Mouse (Mus musculus) layer of hippocampus, adult 9-10 months (tissue): ENCODE results near the gene Tbxa2r.

Experiments used
- DNase-seq: peaks from one replicate; pipeline ENCODE4 v3.0.0; 2022; ENCODE audit warnings: low spot score

The Tbxa2r gene

DNA sequence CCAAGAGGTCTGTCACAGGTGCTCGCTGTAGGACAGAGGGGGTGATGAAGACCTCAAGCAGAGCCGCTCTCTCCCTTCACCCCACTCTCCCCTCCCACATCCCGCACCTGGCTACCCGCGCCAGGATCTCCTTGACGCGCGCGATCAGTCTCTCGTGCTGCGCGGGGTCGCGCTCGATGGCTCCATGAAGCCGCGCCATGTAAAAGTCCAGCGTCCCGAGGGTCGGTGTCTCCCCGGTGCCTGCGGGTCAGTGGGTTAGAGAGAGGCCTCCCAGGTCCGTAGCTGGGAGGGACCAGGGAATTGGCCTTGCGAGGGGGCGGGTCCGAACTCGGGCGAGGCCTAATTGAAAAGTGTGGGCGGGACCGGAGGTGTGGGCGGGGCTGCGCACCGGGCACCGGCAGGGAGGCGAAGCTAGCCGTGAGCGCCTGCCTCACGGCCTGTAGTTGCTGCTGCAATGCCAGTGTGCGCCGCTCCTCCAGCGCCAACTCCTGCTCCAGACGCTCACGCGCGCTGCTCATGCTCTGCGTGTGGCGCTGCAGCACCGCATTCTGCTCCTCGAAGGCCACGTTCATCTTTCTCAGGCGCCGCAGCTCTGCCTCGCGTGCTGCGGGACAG is 18.0 kb downstream of the Tbxa2r start:
- DNase-seq = no peak

DNA sequence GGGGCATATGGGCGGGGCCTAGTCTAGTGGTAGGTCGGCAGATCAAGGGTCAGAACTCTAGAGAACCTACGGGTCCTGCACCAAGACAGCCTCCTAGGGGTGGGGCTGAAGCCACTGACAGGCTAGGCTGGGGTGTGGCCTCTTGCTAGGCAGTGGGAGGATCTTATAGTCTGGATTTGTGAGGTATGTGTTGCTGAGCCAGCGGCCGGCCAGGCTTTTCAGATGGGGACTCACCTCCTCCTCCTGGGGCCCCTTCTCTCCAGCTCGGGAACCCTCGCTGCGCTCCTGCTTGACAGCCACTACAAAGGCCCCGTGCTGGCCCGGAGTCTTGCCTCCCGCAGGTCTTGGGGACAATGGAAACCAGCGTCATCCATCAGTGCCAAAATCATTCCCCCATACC is 20.6 kb downstream of the Tbxa2r start:
- no peak for DNase-seq

DNA sequence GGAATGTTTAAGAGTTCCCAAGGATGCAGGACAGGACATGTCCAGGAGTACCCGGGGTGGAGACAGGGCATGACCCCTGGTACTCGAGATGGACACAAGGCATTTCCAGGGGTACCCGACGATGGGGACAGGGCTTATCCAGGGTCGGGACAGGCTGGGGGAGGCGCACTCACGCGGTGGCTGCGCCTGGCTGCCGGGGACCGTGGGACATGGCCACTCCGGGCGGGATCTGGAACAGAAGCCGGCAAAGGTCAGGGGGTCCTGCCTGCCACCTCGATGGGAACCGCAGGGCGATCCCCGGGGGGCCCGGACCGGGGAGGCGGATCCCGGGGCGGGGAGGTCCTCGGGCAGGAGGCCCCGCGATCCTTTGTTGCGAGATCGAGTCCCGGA is 21.4 kb downstream of the Tbxa2r start:
- no peak for DNase-seq

DNA sequence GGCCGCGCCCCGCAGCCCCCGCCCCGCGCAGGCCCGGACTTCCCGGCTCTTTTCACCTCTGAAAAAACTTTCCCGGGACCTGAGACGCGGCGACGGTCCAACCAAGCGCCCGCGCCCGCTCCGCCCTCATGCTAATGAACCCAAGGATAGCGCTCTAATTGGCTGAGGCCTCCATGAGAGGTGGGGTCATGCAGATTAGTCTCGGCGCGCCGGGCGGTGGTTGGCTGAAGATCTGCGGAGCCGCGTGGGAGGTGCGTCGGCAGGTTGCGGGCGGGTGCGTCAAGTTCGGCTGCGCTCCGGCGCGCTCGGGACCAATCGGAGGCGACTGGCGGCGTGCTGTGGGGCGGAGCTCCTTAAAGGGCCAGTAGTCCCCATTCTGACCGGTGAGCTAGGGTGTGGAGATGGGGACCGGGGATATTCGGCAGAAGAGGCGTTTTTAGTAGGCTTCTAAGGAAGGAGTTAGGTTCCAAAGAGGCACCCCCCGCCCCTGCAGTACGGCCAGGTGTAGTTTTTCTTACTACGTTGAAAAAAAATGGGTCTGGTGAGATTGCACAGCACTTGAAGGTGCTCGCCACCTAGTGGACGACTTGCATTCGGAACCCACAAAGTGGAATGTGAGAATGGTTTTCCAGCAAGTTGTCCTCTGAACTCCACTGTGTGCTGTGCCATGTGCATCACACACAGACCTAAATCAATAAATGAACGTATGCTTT is 22.0 kb downstream of the Tbxa2r start, which contains the start of gene Hmg20b:
Hmg20b (minus strand) TSS at position 130 of the 713 bp plus-strand sequence.
- DNase-seq = peak; percentile 98

DNA sequence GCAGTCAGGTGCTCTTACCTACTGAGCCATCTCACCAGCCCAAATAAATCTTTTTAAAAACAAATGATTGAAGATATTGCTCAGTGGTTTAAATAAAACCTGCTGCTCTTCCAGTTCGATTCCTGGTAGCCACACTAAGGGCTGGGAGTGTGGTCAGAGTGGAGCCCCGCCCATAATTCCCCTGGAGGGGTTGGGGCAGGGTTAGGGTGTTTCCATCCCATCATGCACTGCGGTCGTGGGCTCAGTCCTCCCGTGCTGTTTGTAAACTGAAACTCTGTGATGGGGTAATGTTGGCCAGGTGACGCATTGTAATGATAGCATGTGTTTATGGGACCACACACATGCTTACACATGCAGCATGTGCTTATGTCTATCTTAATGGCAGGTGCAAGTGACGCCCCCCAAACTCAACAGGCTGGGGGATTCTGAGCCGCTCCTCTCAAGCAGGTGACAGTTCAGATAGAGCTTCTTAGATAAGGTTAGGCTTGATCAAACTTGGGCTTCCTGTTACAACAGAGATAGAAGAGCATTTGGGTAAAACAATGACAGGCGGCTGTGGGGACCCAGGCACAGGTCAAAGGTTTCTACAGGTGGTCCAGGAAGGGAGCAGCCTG is 23.3 kb downstream of the Tbxa2r start:
- DNase-seq = no peak

DNA sequence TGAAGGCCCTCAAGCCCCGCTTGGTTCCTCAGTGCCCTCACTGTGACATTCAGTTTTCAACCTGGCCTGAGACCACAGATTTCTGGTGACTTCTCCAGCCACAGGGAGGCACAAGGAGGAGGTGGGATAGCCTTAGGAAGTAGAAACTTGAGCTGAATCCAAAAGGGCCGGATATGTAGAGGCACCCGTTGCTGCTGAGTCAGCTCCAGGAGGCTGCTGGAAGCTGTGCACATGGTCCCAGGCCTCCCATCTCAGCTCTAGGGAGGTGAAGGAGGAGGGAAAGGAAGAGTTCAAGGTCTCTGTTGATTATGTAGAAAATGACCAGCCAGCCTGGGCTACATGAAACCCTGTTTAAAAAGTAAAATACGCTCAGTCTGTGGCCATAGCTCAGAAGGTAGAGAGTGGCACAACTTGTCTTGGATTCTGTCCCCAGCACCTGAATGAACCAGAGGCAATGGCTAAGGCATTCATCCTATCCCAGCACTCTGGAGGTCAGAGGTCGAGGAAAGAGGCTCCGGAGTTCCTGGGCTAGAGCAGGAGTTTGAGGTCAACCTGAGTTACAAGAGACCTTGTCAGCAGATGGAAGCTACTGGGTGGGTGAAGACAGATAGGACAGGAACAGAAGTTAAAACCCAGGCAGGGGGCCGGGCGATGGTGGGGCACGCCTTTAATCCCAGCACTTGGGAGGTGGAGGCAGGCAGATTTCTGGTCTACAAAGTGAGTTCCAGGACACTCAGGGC is 26.4 kb downstream of the Tbxa2r start:
- no peak for DNase-seq

DNA sequence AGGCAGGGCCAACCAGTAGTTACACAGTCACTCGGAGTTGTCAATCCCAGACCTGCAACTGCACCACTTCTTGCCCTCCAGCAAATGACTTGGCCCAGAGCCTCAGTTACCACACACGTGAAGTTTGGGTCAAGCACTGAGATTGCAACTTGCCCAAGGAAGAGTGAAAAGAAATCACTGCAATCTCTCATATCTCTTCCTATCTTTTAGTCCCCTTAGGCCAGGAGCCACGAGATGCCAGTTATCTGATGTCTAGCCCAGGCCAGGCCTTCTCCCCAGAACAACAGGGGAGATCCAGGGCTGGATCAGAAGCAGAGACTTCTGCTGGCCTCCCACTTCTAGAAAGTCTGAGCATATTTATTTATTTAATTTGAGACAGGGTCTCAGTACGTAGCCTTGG is 27.0 kb downstream of the Tbxa2r start:
- DNase-seq = no peak

DNA sequence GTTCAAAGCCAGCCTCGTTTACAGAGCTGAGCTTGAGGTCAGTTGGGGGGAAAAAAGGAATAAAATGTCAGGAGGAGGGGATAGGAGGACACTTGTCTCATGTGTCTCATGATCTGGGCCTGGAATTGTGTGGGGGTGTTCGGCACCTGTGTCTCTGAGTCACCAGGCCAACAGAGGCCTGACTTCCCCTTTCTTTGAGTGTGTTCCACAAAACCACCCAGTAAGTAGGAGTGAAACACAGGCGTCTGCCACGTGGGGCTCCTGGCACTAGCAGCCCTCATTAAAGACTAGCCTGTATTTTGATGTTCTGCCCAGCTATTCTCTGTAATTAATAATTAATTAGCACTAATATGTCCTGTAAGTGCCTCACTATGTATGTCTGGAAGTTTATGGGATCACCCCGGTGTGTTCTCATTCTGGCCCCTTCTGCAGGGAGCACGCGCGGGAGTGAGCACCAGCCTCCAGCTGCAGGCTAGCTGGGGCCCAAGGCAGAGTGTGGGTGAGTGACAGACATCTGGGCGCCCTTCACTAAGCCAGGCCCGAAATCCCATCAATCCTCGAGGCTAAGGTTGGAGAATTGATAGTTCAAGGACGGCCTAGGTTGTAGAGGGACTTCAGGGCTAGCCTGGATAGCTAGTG is 27.9 kb downstream of the Tbxa2r start:
- DNase-seq = no peak

DNA sequence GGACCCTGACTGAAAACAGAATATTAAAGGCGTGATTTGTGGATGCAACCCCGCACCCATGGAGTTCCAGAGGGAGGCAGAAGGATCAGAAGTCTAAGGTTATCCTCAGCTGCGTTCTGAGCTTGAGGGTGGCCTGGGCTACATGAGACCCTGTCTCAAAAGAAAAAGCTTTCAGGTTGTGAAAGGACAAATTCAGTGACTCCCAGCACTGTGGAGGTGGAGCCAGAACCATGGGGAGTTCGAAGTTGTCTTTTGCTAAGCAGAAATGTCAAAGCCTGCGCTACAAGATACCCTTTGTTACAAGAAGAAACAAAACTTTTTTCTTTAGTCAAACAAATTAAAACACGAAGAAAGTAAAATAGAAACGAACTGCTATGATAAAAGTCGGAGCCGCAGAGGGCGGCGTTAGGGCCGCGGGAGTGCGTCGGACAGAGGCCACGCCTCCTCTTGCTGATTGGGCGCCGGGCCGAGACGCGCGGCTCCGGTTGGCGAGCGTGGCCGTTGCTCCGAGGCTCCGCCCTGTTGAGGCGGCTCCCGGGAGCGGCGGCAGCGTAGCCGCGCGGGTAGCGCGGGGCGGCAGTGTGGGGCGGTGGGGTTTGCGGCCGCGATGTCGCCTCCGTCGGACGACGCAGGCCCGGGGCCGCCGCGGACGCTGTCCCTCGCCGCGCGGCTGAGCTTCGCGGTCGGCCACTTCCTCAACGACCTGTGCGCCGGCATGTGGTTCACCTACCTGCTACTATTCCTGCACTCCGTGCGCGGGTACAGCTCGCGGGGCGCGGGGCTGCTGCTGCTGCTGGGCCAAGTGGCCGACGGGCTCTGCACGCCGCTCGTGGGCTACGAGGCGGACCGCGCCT is 28.7 kb downstream of the Tbxa2r start, which contains the start of gene Mfsd12:
Mfsd12 (plus strand) TSS at position 501 of the 854 bp plus-strand sequence.
- DNase-seq = peak; percentile 60

DNA sequence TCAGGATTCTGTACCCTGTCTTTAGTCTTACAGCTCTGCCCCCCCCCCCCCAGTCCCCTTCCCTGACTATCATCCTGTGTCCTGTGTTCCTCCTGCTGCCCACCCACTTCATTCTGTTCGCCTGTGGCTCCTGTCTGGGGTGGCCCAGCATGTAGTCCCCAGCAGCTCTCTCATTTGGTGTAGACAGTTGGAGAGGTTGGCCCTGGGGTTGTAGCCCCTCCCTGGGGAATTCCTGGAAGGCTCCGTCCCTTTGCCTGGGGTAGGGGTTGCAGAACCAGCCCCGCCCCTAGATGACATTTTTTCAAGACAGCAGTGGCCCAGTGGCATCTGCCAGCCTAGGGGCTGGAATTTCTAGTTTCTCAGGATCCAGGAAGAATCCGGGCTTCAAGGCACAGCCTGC is 29.7 kb downstream of the Tbxa2r start:
- no peak for DNase-seq

DNA sequence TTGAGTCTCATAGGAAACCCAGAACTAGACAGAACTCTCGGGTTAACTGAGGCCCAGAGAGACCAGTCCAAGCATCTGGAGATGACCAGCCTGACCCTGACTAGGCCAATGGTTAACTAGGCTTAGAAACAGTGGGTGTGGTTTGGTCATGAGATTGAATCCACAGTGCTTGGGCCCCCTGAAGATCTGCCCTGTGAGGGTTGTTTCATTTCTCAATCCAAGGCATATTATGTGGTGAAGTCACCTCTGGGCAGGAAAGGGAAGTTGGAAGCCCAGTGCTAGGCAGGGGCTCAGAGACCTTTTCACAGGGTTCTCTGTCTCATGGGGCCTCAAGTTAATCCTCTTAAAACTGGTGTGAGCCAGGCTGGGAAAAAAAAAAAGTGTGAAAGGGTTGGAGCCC is 30.3 kb downstream of the Tbxa2r start:
- DNase-seq = no peak

DNA sequence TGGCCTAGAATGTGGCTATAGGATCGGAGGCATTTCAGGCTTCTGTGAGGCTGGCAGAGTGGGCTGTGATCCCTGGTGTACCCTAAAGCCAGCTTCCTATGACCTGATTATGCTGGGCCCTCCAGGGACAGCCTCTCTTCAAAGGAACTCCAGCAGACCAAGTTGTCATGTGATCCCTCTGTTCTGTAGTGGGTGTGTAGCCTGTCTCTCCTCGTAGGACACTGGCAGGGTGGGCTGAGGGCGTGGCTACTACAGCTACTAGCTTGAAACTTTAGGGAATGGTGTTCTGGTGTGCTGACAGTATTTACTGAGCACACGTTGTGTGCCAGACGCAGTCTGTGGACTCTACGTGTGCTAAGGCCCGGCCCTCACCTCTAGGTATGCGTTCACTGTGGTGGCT is 32.2 kb downstream of the Tbxa2r start:
- DNase-seq = no peak

DNA sequence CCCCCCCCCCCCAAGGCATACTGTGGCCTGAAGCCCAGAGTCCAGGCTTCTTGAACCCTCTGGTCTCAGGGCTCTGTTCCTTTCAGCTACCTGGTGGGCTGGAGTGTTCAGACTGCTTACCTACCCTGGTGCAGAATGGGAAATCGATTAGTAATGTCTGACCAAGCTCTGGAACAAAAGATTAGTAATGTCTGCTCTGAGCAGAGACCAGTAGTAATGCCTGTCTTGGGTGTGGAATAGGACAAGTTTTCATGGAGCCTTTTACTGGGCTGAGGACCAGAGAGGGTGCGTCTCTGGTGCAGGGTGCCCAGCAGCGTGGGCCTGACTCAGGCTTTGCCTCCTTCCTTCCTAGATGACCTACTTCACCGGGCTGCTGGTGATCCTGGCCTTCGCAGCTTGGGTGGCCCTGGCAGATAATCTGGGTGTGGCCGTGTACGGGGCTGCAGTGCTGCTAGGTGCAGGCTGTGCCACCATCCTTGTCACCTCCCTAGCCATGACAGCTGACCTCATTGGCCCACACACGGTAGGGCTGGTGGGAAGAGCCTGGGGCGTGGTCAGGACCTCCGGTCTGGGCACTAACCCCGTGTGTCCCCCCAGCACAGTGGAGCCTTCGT is 33.9 kb downstream of the Tbxa2r start:
- DNase-seq = no peak

DNA sequence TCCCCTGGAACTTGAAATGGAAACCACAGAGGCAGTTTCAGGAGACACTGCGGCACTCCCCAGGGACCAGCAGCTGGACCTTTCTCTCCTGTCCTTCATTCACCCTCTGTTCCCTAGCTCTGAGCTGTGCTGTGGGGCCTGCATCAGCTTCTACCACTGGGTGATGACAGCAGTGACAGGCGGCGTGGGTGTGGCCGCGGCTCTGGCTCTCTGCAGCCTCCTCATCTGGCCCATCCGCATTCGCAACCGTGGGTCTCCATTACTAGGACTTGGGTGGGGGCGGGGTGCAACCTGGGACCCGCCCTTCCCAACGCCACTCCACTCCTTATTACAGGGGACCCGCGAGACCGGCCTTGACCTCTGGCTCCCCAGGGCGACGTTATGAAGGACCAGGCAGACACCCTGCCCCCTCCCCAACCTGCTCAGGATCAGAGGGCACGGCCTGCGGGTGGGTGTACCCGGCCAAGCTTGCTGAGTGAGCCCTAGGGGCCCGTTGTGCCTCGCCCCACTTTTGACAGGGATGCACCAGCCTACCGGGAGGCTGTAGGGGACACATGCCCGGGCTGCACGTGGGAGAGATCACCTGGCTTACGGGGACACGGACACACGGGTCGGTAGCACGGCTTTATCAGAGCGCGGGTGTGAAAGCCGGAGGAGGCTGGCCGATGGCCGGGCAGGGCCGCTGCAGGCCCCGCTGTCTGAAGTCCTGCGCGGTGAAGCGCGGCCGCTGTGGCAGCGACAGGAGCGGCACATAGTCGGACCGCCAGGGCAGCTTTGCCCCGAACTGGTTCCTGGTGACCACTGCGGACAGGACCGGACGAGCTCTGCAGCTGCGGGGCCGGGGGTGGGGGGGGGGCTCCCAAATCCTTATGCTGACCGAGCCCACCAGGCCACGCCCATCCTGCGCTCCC is 35.2 kb downstream of the Tbxa2r start:
- DNase-seq = no peak

DNA sequence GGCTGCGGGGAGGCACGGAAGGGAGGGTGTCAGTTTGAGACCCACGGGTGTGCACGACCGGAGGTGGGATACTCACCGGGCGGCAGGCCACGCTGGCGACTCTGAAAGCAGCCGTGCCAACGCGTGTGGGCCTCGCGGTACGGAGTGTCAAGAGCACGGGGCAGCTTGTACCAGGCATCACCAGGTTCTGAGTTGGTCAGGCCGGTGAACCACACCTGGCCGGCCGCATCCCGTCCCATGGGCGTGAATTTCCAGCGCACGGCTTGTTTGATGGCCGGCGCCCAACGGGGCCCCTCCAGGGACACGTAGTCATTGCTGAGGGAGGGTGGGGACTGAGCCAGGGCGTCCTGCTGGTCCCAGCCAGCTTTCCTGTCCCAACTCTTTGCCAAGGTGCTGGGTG is 36.1 kb downstream of the Tbxa2r start:
- no peak for DNase-seq

DNA sequence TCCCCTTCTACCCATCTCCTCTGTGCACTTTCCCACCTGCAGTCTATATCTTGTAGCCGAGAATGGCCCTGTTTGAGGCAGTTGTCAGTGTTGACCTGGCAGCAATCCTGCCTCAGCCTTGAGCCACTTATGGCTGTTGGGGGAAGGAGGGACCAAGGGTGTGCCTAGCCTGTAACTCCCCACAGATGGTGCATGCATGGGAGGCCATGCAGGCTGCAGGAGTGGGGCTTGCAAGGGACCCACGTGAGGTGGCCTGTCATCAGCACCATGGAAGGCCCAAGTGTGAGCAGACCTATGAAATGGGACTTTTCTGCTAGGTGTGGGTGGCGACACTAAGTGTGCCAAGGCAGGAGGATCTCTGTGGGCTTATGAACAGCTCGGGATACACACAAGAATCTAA is 36.5 kb downstream of the Tbxa2r start:
- DNase-seq = no peak

DNA sequence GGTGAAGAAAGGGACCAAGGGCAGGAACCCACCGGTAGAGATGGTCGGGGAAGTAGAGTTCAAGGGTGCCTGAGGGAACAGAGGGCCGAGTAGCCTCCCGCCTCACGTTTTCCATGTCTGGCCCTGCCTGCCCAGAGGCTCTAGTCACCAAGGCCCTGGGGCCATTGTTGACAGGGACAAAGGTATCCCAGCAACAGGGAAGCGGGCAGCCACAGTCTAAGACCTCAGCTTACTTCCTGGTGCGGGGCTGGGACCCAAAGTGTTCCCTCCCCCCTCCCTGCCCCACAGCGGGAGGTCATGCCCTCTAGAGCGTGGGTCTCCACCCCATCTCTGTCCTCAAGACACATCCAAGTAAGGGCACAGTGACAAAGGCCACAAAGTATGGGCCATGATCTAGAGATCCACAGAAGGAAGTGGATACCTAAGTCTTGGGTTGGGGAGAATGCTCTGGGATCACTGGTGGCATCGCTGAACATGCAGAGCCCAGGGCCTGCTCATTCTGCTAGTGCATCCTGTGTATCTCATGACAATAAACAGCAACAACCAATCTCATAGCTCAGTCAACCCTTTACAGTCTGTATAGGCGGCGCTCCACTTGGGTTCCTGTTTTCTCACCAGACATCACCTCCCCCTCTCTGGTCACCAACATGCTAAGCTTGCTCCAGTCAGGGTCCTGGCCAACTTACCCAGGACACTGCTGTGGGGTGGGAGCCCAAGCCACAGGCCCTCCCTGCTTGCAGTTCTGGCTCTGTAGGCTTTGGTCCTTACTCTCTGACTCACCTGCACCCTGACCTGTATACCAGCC is 37.3 kb downstream of the Tbxa2r start, which contains the start of gene 4930404N11Rik:
4930404N11Rik (minus strand) TSS at position 145 of the 805 bp plus-strand sequence.
- no peak for DNase-seq

DNA sequence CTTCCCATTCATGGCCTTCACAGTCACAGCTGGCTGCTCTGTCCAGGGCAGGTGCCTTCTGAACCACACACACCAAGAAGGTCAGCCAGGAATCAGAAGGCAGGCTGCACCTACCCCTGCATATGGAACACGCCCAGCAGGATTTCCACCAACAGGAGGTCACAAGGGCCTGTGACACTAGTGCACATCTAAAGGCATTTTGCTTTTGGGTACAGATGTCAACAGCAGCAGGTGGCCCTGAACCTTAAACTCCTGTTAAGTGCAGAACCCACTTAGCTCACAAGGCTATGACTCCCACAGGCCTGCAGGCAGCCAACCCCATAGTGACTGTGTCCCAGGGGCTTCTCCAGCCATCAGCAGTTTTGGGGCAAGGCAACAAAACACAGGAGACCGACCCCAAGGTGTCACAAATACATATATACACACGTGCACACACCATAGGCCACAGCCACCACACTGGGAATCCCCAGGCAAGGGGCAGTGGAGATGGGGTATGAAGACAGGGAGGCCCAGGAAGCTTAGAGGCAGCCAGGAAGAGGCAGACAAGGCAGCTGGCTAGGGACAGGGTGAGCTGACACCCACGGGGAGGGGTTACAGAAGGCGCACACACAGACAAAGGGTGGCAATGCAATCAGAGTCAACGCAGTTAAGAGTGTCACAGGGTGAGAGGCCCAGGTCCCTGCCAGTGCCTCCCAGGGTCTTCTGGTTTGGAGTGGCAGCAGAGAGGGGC is 38.1 kb downstream of the Tbxa2r start:
- DNase-seq = no peak
